Mouse (Mus musculus) lung, postnatal 25 days (tissue): ENCODE data around the gene Usp39.
A peak's percentile ranks its signal among the peaks of the same experiment; 100 is the strongest.

Experiments
- DNase-seq: peaks from one replicate; pipeline ENCODE4 v3.0.0; 2022; ENCODE audit warnings: low spot score

The Usp39 gene

GRCm38 (mm10) chr6:72371571-72371970, 26.6 kb upstream of the Usp39 start:
- no peak for DNase-seq

GRCm38 (mm10) chr6:72371147-72371546, 26.2 kb upstream of the Usp39 start:
- no peak for DNase-seq

DNA sequence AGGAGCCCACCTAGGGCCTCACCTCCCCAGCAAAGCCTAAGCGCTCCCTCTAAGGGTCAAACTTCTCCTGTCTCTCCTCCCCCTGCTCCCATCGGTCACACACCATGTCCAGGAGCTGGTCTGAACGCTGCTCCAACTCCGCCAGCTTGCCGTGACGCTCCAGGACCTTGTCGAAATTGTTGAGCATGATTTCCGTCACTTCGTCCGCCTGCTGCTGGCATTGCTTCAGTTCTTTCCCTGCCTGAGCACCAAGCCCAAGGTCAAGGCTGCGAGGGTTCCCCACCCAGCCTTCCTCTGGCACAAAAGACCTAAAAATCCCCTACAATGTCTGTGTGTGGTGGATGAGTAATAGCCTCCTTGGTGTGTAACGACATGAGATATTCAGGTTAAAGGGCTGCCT, 25.1 kb upstream of the Usp39 start:
- DNase-seq: no peak

DNA sequence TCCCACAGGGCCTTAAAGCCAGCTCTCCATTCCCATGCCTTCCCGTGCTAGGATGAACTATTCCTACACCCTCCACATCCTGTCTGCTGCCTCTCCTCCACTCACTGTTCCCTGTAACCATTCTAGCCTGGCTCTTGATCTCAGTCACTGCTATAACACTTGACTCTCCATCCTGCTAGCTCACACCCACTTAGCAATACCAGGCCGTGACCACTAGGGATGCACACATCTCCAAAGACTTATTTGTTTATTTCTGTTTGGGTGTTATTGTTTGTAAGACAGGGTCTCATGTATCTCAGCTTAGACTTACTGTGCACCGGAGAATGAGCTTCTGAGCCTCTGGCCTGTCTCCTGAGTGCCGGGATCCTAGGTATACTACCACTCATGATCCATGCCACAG, 24.6 kb upstream of the Usp39 start:
- DNase-seq: no peak

DNA sequence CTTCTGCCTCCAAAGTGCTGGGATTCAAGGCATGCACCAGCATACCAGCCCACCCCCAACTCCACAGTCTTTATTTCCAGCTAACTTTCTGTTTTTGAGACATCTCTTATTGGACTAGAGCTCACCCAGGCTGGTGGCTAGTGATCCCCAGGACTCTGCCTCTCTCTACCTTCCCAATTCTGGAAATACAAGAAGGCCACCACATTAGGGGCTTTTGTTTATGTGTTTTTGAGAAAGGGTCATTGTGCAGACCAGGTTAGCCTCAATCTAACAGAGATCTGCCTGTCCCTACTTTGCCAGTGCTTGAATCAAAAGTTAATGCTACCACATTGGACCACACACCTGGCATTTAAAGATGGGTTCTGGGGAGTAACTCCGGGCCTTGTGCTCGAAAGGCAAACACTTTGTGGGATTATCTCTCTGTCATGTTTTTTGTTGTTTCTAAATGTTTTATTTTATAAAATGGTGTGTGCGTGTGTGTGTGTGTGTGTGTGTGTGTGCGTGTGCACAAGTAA, 22.5 kb upstream of the Usp39 start:
- DNase-seq: no peak

- DNase-seq: no peak
These were observed 22.0 kb upstream of the Usp39 start, which contains the start of gene Rnf181 for GRCm38 (mm10) chr6:72366844-72367443. TSS of gene Rnf181 (minus strand) at chr6:72366956.

- no peak for DNase-seq
These were observed 21.3 kb upstream of the Usp39 start for GRCm38 (mm10) chr6:72366304-72366703.

DNA sequence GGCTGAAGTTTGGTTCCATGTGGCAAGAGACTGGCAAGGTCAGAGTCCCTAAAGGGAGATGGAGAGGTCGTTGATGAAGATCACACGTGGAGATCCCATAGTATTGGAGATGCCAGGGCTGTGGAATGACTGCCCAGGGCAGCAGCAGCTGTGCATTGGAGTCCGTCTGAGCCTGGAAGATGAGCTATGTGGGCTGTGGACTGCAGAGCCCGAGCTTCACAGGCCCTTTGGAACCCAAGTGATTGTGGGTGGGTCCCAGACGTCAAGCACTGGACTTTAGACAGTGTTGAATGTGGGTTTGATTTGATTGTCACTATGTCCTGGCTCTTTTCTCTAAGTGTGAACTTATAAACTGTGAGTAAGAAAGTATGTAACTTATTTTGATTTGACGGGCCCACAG, 20.0 kb upstream of the Usp39 start:
- DNase-seq: no peak

- DNase-seq: no peak
These were observed 19.0 kb upstream of the Usp39 start for GRCm38 (mm10) chr6:72364009-72364408.

GRCm38 (mm10) chr6:72362132-72363028, 17.4 kb upstream of the Usp39 start:
- peak; percentile 99 for DNase-seq

- no peak for DNase-seq
These were observed 16.2 kb upstream of the Usp39 start for GRCm38 (mm10) chr6:72361121-72361551.

DNA sequence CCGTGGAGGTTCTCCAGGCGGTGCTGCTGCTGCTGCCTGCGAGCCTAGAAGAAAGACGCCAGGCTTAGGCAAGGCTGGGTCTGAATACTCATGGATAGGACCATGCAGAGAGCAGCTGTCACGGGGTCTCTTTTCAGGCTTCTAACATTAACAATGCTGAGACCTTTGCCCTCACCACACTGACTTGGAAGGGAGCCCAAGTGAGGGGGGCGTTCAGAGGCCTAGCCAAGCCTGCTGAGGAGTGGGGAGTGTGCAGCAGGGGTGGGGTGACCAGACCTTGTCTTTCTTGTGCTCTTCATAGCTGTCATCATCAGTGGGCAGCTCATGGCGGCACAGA, 15.6 kb upstream of the Usp39 start:
- no peak for DNase-seq

DNA sequence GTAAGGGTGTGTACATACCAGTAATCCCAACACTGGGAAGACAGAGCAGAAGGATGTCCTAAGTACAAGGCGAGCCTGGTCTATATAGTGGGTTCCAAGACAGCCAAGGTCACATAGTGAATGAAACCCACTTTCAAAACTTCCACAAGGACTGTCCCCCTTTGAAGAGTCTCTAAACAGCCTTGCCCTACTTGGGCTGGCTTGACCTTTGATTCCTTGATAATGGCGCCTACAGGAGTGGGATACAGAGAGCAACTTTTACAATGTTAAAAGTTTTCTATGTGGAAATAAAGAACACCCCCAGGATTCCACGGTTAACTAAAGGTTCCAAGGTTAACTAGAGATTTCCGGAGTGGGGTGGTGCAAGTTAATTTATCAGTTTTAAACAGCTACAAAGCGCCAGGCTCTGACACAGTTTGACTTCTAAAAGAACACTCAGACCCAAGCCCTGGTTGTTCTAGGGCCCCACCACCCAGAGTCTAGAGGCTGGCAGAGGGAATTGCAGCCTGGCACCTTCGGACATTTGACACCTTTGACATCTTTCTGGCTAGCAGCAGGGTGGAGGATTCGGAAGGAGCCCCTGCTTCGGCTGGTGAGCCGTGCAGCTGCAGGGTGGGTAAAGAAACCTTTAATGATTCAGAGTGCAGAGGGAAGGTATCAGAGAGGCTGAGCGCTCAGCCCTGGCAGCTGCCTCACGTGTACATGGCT, 15.1 kb upstream of the Usp39 start:
- DNase-seq: no peak

DNA sequence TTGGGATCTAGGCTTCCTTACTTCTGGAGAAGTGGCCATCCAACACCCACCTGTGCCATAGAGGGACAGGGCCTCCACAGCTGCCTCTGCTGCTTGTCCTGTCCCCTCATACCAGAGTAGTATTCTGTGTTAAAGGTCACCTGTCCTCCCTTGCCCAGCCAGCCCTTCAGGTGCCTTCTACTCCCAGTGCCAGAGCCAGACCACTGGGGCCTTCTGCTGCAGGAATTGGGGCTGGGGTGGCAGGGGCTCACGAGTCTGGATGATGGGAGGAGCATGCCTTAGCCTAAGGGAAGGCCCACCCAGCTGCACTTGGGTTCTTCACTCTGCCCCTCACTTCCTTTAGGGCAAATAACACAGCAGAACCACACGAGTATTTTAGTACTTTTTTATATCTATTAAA, 14.4 kb upstream of the Usp39 start:
- no peak for DNase-seq

GRCm38 (mm10) chr6:72358086-72358764, 13.2 kb upstream of the Usp39 start:
- DNase-seq: no peak

- DNase-seq: no peak
These were observed 12.4 kb upstream of the Usp39 start for GRCm38 (mm10) chr6:72357164-72358079.

DNA sequence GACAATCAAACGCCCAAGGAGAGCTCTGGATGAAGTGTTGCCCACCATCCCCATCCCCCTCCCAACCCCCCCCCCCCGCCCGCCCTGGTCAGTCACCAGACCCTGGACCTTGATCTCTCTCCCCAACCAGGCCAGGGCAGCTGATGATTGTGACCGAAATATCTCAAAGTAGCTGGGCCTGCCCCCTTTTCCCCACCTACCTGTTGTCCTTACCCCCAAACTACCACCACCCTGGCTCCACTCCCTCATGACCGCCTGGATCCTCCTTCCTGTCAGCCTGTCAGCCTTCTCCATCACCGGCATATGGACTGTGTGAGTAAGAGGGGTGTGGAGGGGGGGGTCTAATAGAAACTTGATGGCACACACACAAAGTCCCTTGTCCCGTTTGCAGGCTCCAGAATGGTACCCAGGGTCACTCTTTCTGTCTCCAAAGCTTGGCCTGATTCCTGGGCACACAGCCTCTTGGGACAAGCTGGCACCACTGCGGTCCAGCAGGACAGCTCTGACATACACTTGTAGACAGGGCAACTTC, 11.1 kb upstream of the Usp39 start:
- DNase-seq: no peak

DNA sequence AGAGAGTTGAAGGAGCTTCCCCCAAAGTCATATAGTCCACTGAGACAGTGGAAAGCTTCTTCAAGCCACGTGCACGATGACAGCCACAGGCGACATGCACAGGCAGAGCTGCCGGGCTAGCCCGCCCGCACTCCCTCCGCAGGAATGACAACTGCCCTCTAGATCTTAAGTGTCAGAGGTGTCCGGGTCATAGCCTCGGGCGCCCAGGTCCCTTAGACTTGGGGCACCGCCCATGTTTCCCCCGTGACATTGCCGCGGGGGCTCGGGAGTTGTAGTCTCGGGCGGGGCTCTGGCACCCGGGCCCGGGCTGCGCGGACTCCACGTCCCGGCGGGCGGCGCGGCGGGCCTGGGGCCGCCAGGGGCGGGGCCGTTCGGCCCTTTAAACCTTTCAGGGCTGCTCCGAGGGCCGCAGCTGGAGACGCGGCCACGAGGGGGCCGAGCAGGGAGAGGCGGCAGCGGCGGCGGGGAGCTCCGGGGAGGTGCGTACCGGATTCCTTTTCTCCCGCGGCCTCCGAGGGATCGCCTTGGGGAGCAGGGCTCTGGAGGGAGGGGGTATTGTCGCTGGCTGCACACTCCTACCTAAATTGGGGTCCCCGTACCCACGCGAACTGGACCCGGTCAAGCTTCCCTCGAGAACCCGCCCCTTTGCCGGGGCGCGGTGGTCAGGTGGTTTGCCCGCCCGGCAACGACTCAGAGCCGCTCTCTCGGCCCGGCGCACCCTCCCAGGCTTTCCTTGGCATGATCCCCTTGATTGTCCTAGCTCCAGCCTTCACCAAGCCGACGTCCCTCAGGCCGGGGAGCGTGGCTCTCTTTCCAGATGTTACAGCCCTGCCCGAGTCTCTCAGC, 10.3 kb upstream of the Usp39 start, which contains the start of gene Tmem150a:
Gene Tmem150a (plus strand): TSS at position 382 of the 846 bp plus-strand sequence.
- DNase-seq: peak; percentile 86

- no peak for DNase-seq
These were observed 9.0 kb upstream of the Usp39 start for GRCm38 (mm10) chr6:72354025-72354424.
